Mouse (Mus musculus): ENCODE data around the gene Efcab10. TPM values are rescaled to one million over a fixed set of nuclear protein-coding genes. Genes with fewer than 3 reads are reported as not detected.

The Efcab10 gene
- not detected for total RNA-seq (2021)

- intact Hi-C loops (cut with DNase I), result loop anchor here (5.0 kb wide), 2 partner anchors 1262 to 1787 kb away; no protein-coding TSS in a partner anchor
- no peak for DNase-seq (ENCODE audit: low spot score)
Measured at GRCm38 (mm10) chr12:33394804-33395623, at the start of gene Efcab10. Efcab10 (plus strand) TSS chr12:33394854.

DNA sequence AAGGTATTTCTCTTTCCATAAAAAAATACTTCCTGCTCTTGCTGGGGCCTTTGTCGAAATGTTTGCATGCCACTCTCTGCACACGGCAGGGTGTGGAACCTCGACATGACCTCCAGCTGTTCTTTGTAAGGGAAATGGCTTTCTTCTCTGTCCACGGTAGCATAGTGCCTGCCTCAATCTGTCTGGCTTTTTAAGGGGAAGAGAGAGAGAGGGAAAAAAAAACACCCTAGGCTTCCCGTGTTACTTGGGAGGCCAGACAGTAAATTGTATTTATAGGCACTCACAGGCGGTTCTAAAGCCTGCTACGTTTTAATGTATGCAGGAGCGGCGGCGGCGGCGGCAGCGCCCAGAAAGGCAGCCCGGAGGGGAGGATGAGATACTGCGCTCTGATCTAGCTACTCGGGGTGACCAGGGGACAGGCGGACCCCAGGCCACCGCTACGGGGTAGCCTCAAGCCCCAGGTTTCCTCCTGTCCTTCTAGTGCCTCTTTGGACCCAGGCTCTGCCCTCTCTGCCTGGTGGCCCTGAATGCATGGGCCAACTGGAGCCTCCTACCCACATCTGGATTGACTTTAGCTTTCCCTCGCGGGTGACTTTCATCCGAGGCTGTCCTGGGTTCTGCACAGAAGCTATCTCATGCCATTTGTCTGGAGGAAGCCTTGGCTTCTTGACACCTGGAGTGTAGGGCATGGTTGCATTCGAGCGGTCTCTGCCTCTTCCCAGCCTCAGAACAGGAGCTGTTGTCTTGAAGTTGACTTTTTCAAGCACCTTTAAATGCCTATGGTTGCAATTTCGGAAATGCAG lies 49.5 kb upstream of the Efcab10 start:
- DNase-seq (ENCODE audit: low spot score), result no peak
- intact Hi-C loops (cut with DNase I), result no loop called here

DNA sequence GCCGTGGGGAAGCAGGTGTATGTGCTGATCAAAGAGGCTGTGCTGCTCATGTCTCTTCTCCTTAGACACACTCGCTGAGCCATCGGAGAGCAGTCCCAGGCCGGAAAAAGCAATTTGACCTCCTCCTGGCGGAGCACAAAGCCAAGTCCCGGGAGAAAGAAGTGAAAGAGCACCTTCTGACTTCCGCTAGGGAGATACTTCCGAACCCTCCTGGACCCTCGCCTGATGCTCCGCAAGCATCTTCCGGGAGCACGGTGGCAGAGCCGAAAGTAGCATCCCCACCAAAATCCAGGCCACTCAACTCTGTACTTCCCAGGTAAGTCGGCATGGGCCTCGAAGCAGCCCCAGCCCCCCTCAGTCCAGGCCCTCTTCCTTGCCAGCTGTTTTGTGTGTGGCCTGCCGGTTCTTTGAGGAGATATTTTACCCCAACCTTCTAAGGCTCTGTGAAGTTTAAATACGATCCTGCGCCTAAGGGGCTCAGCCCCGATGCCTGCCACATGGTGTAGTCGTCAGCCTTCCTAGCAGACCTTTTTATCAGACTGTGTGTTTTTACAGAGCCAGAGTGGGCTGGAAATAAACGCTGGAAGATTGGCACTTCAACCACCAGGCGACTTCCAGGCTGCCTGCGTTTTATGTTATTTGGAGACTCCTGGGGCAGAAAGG lies 48.8 kb upstream of the Efcab10 start:
- DNase-seq (ENCODE audit: low spot score), result no peak
- intact Hi-C loops (cut with DNase I), result no loop called here

- DNase-seq (ENCODE audit: low spot score), result no peak
- intact Hi-C loops (cut with DNase I), result no loop called here
Measured at GRCm38 (mm10) chr12:33352671-33353070, 42.0 kb upstream of the Efcab10 start.

GRCm38 (mm10) chr12:33358345-33358744 lies 36.3 kb upstream of the Efcab10 start:
- intact Hi-C loops (cut with DNase I), result no loop called here
- DNase-seq (ENCODE audit: low spot score), result no peak

GRCm38 (mm10) chr12:33359209-33359608 lies 35.4 kb upstream of the Efcab10 start:
- intact Hi-C loops (cut with DNase I), result no loop called here

GRCm38 (mm10) chr12:33359878-33360482 lies 34.7 kb upstream of the Efcab10 start:
- intact Hi-C loops (cut with DNase I), result no loop called here
- DNase-seq (ENCODE audit: low spot score), result no peak

More at GRCm38 (mm10) chr12:33359209-33359608, 35.4 kb upstream of the Efcab10 start:
- DNase-seq (ENCODE audit: low spot score), result no peak

DNA sequence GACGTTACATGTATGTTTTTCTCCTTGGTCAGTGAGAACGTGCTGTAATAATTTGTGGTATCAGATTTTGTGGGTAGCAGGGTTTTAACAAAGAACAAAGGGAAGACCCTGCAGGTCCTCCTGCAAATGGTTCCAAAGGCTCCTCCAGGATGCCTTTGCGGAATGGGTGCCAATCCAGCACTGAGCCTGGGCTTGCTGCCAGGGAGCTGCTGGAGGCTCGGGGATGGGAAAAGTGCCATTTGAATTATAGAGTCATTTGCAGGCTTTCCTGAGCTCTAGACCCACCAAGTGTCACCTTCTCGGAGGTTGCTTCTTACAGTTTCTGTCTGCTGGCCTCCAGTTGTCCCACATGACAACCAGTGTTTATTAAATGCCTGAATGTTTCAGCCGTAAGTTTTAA lies 33.9 kb upstream of the Efcab10 start:
- intact Hi-C loops (cut with DNase I), result no loop called here
- no peak for DNase-seq (ENCODE audit: low spot score)

- no peak for DNase-seq (ENCODE audit: low spot score)
- intact Hi-C loops (cut with DNase I), result no loop called here
Measured at GRCm38 (mm10) chr12:33364511-33364910, 30.1 kb upstream of the Efcab10 start.

- intact Hi-C loops (cut with DNase I), result no loop called here
- no peak for DNase-seq (ENCODE audit: low spot score)
Measured at GRCm38 (mm10) chr12:33365133-33365532, 29.5 kb upstream of the Efcab10 start.

- intact Hi-C loops (cut with DNase I), result no loop called here
Measured at GRCm38 (mm10) chr12:33369555-33369954, 25.1 kb upstream of the Efcab10 start.

GRCm38 (mm10) chr12:33379624-33380445 lies 14.8 kb upstream of the Efcab10 start:
- intact Hi-C loops (cut with DNase I), result loop anchor here (5.0 kb wide), 1 partner anchor 353 kb away; no protein-coding TSS in a partner anchor
- peak; percentile 13 for DNase-seq (ENCODE audit: low spot score)

More at GRCm38 (mm10) chr12:33369555-33369954, 25.1 kb upstream of the Efcab10 start:
- no peak for DNase-seq (ENCODE audit: low spot score)

- DNase-seq (ENCODE audit: low spot score), result no peak
- intact Hi-C loops (cut with DNase I), result loop anchor here (2.0 to 5.0 kb wide), 2 partner anchors 36 to 1803 kb away; no protein-coding TSS in a partner anchor
Measured at GRCm38 (mm10) chr12:33388842-33389241, 5.8 kb upstream of the Efcab10 start.

GRCm38 (mm10) chr12:33390844-33391560 lies 3.7 kb upstream of the Efcab10 start:
- DNase-seq (ENCODE audit: low spot score), result no peak
- intact Hi-C loops (cut with DNase I), result loop anchor here (5.0 kb wide), 2 partner anchors 1266 to 1791 kb away; no protein-coding TSS in a partner anchor

DNA sequence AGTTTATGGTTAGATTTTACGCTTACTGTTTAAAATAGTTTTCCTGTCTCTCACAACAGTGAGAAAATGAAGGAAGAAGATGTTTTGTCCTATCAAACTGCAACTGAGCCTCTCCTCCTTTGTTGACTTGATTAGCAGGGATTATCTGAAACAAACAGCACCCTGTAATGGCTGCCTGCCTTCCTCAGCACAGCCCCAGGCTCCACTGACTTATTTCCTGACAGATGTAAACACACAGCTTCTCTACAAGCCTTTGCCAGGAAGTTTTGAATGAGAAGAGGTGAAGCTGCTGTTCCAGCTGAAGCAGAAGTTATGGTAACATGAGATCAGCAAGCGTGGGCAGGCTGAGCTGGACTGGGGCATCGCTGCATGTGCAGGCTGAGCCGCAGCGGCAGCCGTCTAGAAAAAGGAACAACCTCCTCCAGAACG lies 8.6 kb downstream of the Efcab10 start:
- intact Hi-C loops (cut with DNase I), result no loop called here
- DNase-seq (ENCODE audit: low spot score), result no peak

DNA sequence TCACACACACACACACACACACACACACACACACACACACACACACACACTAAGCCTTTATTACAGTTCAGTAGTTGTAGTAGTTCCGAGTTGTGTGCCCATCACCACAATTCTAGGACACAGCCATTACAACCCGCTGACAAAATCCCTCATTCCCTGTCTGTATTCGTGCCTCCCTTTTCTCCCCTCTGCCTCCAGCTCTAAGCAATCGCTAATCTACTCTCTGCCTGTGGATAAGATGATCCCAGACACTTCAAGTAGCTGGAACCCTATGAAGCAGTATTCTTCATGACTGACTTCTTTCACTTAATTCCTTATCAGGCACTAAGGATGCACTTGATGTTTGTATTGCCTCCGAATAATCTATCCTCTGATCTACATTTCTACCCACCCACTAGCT lies 10.3 kb downstream of the Efcab10 start:
- no peak for DNase-seq (ENCODE audit: low spot score)
- intact Hi-C loops (cut with DNase I), result no loop called here

- intact Hi-C loops (cut with DNase I), result no loop called here
- DNase-seq (ENCODE audit: low spot score), result no peak
Measured at GRCm38 (mm10) chr12:33405398-33406026, 10.9 kb downstream of the Efcab10 start.
